Mouse (Mus musculus) adrenal gland (tissue): ENCODE measurements around the gene Fabp2.

Source experiments
- intact Hi-C: fragments of 180-260 bp; cut with DNase I; formaldehyde crosslinking; loops from one replicate; pipeline ENCODE4 v1.15.1; 2025

The Fabp2 gene

GRCm38 (mm10) chr3:122919260-122919659, 24.4 kb downstream of the Fabp2 start, which contains the start of gene Gm10959:
Gene Gm10959, minus strand, starts transcription at chr3:122919360.
- intact Hi-C loops: no loop called here

- intact Hi-C loops: no loop called here
These were observed 25.9 kb downstream of the Fabp2 start for GRCm38 (mm10) chr3:122920572-122921435.

GRCm38 (mm10) chr3:122921676-122922527, 27.0 kb downstream of the Fabp2 start:
- intact Hi-C loops: no loop called here

- intact Hi-C loops: no loop called here
These were observed 28.3 kb downstream of the Fabp2 start for GRCm38 (mm10) chr3:122923147-122923546.

- intact Hi-C loops: no loop called here
These were observed 29.4 kb downstream of the Fabp2 start, which contains the start of gene 1810037I17Rik for GRCm38 (mm10) chr3:122924009-122924914. Gene 1810037I17Rik, plus strand, starts transcription at chr3:122924203.

GRCm38 (mm10) chr3:122929723-122930122, 34.9 kb downstream of the Fabp2 start:
- intact Hi-C loops: loop anchor here (5.0 kb wide), 1 partner anchor 38 kb away; no protein-coding TSS in a partner anchor

- intact Hi-C loops: loop anchor here (5.0 kb wide), 1 partner anchor 35 kb away; no protein-coding TSS in a partner anchor
These were observed 37.6 kb downstream of the Fabp2 start for GRCm38 (mm10) chr3:122932466-122932865.

- intact Hi-C loops: loop anchor here (2.0 kb wide), 1 partner anchor 222 kb away; no protein-coding TSS in a partner anchor
These were observed 42.3 kb downstream of the Fabp2 start for GRCm38 (mm10) chr3:122937176-122937575.

- intact Hi-C loops: no loop called here
These were observed 44.3 kb downstream of the Fabp2 start for GRCm38 (mm10) chr3:122939215-122939614.

- intact Hi-C loops: loop anchor here (5.0 kb wide), 1 partner anchor 159 kb away; no protein-coding TSS in a partner anchor
These were observed 48.6 kb downstream of the Fabp2 start for GRCm38 (mm10) chr3:122943387-122943890.
